Mouse (Mus musculus) megakaryocyte, embryonic 14.5 days (primary cell): Measurements from ENCODE around the gene Arhgap4. TPM values are rescaled to one million over a fixed set of nuclear protein-coding genes. Genes with fewer than 3 reads are reported as not detected.

ENCODE experiments used
- H3K27me3 ChIP-seq: replicated peaks from 2 replicates; pipeline ENCODE3; 2012; ENCODE audit warnings: inconsistent platforms
- H3K36me3 ChIP-seq: replicated peaks from 2 replicates; pipeline ENCODE3; 2012; ENCODE audit warnings: low read length, inconsistent platforms, mixed read lengths
- H3K4me1 ChIP-seq: 2 replicates; pipeline ENCODE4 v1.6.1; 2012; ENCODE audit warnings: inconsistent platforms
- H3K4me3 ChIP-seq: replicated peaks from 2 replicates; pipeline ENCODE3; 2012; ENCODE audit warnings: moderate library complexity, mild to moderate bottlenecking, inconsistent platforms
- H3K9me3 ChIP-seq: 2 replicates; pipeline ENCODE4 v1.6.1; 2012; ENCODE audit warnings: inconsistent platforms
- FLI1 ChIP-seq: IDR thresholded peaks from 2 replicates; pipeline ENCODE4 v1.6.1; 2012; ENCODE audit warnings: low read length, inconsistent platforms, mixed read lengths
- GATA1 ChIP-seq: IDR thresholded peaks from 3 replicates; pipeline ENCODE4 v1.6.1; 2012; ENCODE audit warnings: mixed read lengths, low read length, inconsistent platforms, borderline replicate concordance
- polyA plus RNA-seq: library from polyadenylated mRNA; stranded (reverse); fragments of >175 nt; gene quantifications from 2 replicates; pipeline ENCODE4 v1.2.3, GENCODE M21; 2012; ENCODE audit warnings: low replicate concordance; ENCODE audit not compliant: insufficient read depth

Arhgap4 gene
- polyA plus RNA-seq, 1 experiment: 13.3 TPM

DNA sequence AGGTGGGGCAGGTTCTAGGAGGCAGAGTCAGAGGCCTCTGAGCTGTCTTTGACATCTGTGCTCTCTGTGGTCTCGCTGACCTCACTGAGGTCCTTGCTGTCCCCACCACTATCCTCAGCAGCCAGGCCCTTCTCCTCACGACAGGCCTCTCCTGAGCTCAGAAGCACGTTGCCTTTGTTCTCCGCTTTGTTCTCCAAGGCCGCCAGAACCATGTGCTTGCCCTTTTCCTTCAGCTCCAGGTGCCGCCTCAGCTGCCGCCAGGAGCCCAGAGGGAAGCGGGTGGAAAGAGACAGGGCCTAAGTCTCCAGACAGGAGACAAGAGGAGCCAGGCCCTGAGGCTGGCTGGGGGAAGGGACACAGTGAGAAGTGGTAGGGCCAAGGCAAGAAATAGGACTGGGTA, 4.7 kb downstream of the Arhgap4 start:
- Histone ChIP-seq H3K27me3 (peaks cover 15% of the 10 kb centered on the region), H3K36me3 (peaks cover 33% of the 10 kb centered on the region), H3K4me1 (peaks cover 65% of the 10 kb centered on the region), H3K4me3 (no peak overlapping the region), H3K9me3 (peaks cover 8% of the 10 kb centered on the region; the same call in 1 of the 2 replicates)
- TF ChIP-seq GATA1 (no peak), FLI1 (no peak)

- Histone ChIP-seq H3K9me3 (no peaks in the 10 kb centered on the region), H3K36me3 (peaks cover 33% of the 10 kb centered on the region), H3K4me1 (peaks cover 73% of the 10 kb centered on the region), H3K4me3 (peak overlapping the region; percentile 88), H3K27me3 (peaks cover 10% of the 10 kb centered on the region)
- TF ChIP-seq GATA1 (no peak), FLI1 (no peak)
Observed at GRCm38 (mm10) chrX:73914827-73915703, 6.6 kb downstream of the Arhgap4 start.

DNA sequence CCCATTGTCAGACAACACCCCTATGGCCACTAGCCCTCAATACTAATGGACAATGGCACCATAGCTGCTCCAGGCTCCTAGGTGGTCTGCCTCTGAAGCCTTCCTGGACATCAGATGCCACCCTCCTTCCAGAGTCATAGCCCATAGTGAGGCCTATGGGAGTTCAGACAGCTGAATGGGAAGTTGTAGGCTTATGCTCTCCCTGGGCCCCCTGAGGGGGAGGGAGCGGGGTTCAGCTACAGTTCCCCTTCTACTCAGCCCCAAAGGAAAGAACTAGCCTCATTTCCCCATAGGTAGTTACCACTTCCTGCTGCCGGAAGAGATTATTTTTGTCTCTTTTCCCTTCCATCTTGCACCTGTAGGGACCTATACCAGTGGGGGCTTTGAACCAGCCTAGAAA, 10.1 kb downstream of the Arhgap4 start:
- Histone ChIP-seq H3K4me1 (peaks cover 71% of the 10 kb centered on the region), H3K4me3 (peak overlapping the region; percentile 93), H3K27me3 (peaks cover 5% of the 10 kb centered on the region), H3K9me3 (no peaks in the 10 kb centered on the region), H3K36me3 (peaks cover 14% of the 10 kb centered on the region)
- TF ChIP-seq GATA1 (no peak), FLI1 (no peak)

- Histone ChIP-seq H3K4me3 (peak overlapping the region; percentile 93), H3K27me3 (peaks cover 8% of the 10 kb centered on the region), H3K4me1 (peaks cover 74% of the 10 kb centered on the region)
Observed at GRCm38 (mm10) chrX:73911156-73911555, 10.5 kb downstream of the Arhgap4 start.

DNA sequence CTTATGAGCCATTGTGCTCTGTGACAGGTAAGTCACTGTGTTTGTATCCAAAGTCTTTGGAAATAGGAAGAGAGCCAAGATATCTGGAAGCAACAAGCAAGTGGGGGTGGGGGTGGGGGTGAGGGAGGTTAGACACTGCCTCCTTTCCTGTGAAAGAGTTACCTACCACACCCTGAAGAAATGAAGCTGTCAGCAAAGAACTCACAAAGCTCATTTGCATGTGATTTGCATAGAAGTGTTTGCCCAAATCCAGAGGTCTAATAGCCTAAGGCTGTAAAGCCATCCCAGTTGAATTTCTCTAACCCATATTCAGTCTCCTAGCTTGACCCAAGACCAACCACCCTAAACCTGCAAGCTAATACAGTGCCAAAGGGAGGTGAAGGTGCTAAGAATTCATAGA, 11.2 kb downstream of the Arhgap4 start:
- peak overlapping the region; percentile 93 for H3K4me3 ChIP-seq
- H3K36me3 ChIP-seq: peaks cover 25% of the 10 kb centered on the region
- TF ChIP-seq GATA1: no peak
- TF ChIP-seq FLI1: no peak
- peaks cover 73% of the 10 kb centered on the region for H3K4me1 ChIP-seq
- H3K9me3 ChIP-seq: no peaks in the 10 kb centered on the region
- peaks cover 13% of the 10 kb centered on the region for H3K27me3 ChIP-seq

More at GRCm38 (mm10) chrX:73911156-73911555, 10.5 kb downstream of the Arhgap4 start:
- peaks cover 18% of the 10 kb centered on the region for H3K36me3 ChIP-seq
- TF ChIP-seq FLI1 (no peak), GATA1 (no peak)
- H3K9me3 ChIP-seq: no peaks in the 10 kb centered on the region

- no peaks in the 10 kb centered on the region for H3K9me3 ChIP-seq
- peaks cover 29% of the 10 kb centered on the region for H3K36me3 ChIP-seq
- peak overlapping the region; percentile 93 for H3K4me3 ChIP-seq
- H3K27me3 ChIP-seq: peaks cover 13% of the 10 kb centered on the region
- no peak for TF ChIP-seq GATA1
- no peak for TF ChIP-seq FLI1
- peaks cover 73% of the 10 kb centered on the region for H3K4me1 ChIP-seq
Observed at GRCm38 (mm10) chrX:73910049-73910448, 11.6 kb downstream of the Arhgap4 start.

DNA sequence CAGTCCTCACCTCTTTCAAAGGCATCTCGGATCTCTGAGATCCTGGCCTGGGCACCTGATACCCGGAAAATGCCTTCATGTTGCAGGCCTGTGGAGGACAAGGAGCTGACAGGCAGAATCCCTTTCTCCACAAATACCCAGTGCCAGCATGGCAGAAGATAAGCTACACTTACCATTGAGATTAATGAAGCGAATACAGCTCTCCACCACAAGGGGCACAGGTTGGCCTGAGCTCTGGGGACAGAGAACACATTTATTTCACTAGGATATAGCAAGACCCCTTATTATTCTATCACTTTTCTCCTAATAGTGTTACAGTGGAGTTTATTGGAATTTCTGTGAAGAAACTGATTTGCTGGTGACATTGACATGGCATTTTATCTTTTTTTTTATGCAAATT, 23.7 kb downstream of the Arhgap4 start:
- Histone ChIP-seq H3K4me3 (no peak overlapping the region), H3K4me1 (no peaks in the 10 kb centered on the region; the same call in 1 of the 2 replicates), H3K9me3 (no peaks in the 10 kb centered on the region), H3K27me3 (peaks cover 16% of the 10 kb centered on the region), H3K36me3 (peaks cover 78% of the 10 kb centered on the region)
- TF ChIP-seq GATA1: no peak
- TF ChIP-seq FLI1: no peak

- H3K36me3 ChIP-seq: peaks cover 80% of the 10 kb centered on the region
- TF ChIP-seq GATA1 (no peak), FLI1 (no peak)
- H3K9me3 ChIP-seq: no peaks in the 10 kb centered on the region
- no peak within 1 kb of the TSS for H3K4me3 ChIP-seq
- peaks cover 34% of the 10 kb centered on the region for H3K27me3 ChIP-seq
- H3K4me1 ChIP-seq: no peaks in the 10 kb centered on the region; the same call in 1 of the 2 replicates
Observed at GRCm38 (mm10) chrX:73895719-73896118, 26.0 kb downstream of the Arhgap4 start, which contains the start of gene L1cam. L1cam (minus strand) TSS chrX:73896105.

GRCm38 (mm10) chrX:73892833-73893232, 28.8 kb downstream of the Arhgap4 start:
- Histone ChIP-seq H3K27me3 (peaks cover 35% of the 10 kb centered on the region), H3K4me3 (no peak overlapping the region), H3K4me1 (no peaks in the 10 kb centered on the region; the same call in 1 of the 2 replicates), H3K9me3 (no peaks in the 10 kb centered on the region), H3K36me3 (peaks cover 56% of the 10 kb centered on the region)
- TF ChIP-seq GATA1: no peak

- Histone ChIP-seq H3K4me3 (no peak within 1 kb of the TSS), H3K4me1 (no peaks in the 10 kb centered on the region; the same call in 1 of the 2 replicates), H3K9me3 (no peaks in the 10 kb centered on the region), H3K27me3 (peaks cover 32% of the 10 kb centered on the region), H3K36me3 (peaks cover 44% of the 10 kb centered on the region)
- no peak for TF ChIP-seq GATA1
- TF ChIP-seq FLI1: no peak
Observed at GRCm38 (mm10) chrX:73891551-73892152, 30.0 kb downstream of the Arhgap4 start, which contains the start of gene Avpr2. Avpr2 (plus strand) TSS chrX:73892102.
